Mouse (Mus musculus): ENCODE results near the gene Tnk2. TPM values are rescaled to one million over a fixed set of nuclear protein-coding genes. Genes with fewer than 3 reads are reported as not detected.

Gene Tnk2
- polyA plus RNA-seq, 1 experiment = 35.0 TPM

- TF ChIP-seq CEBPB (IDR thresholded peaks at IDR 0.05; ENCODE audit: insufficient read depth, poor library complexity, severe bottlenecking) (no peak), SRF (IDR thresholded peaks at IDR 0.05; ENCODE audit: control insufficient read depth, insufficient read length, low read depth) (no peak), TCF3 (IDR thresholded peaks at IDR 0.05; ENCODE audit: insufficient read length, low read depth) (no peak), REST (IDR thresholded peaks at IDR 0.05; ENCODE audit: insufficient read depth, insufficient read length) (no peak), E2F4 (IDR thresholded peaks at IDR 0.05; ENCODE audit: insufficient read depth) (no peak), MYOD1 (IDR thresholded peaks at IDR 0.05; ENCODE audit: control insufficient read depth in 1 of 3, insufficient read length in 2 of 3, low read depth in 2 of 3) (no peak), USF1 (IDR thresholded peaks at IDR 0.05; ENCODE audit: low read depth) (no peak), POLR2A (IDR thresholded peaks at IDR 0.05; ENCODE audit: insufficient read length, low read depth) (no peak), TCF12 (IDR thresholded peaks at IDR 0.05; ENCODE audit: insufficient read depth, poor library complexity, severe bottlenecking) (no peak), MAX (IDR thresholded peaks at IDR 0.05; ENCODE audit: low read depth) (no peak), POLR2AphosphoS2 (IDR thresholded peaks at IDR 0.05; ENCODE audit: insufficient read length, low read depth) (no peak), MYOG (IDR thresholded peaks at IDR 0.05; ENCODE audit: control insufficient read depth in 1 of 3, insufficient read depth in 1 of 3, insufficient read length in 2 of 3, low read depth in 2 of 3) (no peak)
- Histone ChIP-seq H3K4me3 (no peak overlapping the region), H3K27me3 (ENCODE audit: control insufficient read depth, insufficient read depth, insufficient read length) (no peaks in the 10 kb centered on the region), H3ac (ENCODE audit: control insufficient read depth, insufficient read length) (no peak overlapping the region), H3K79me2 (ENCODE audit: control insufficient read depth, insufficient read depth) (no peaks in the 10 kb centered on the region), H3K4me2 (ENCODE audit: low read depth) (no peak overlapping the region), H3K36me3 (ENCODE audit: control insufficient read depth, insufficient read depth) (peaks cover 3% of the 10 kb centered on the region)
These were observed 37.1 kb downstream of the Tnk2 start for GRCm38 (mm10) chr16:32680806-32681205.

DNA sequence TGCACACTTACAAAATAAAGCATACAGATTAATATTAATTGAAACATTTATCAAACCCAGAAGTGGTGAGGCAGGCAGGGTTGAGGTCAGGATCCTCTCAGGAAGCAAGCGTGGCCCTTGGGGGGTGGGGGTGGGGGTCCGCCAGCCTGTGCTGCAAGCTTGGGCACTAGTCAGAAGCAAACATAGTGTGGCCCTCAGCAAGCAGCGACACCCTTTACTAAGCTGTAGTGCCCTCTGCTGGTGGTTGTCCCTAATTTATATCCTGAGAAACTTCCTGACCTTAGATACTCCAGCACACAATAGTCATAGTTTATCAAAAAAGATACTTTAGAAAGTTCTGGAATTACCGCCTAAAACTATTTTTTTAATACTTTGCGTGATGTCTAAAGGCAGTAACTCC, 38.5 kb downstream of the Tnk2 start:
- TF ChIP-seq POLR2A (IDR thresholded peaks at IDR 0.05; ENCODE audit: insufficient read length, low read depth) (no peak), TCF12 (IDR thresholded peaks at IDR 0.05; ENCODE audit: insufficient read depth, poor library complexity, severe bottlenecking) (no peak), MAX (IDR thresholded peaks at IDR 0.05; ENCODE audit: low read depth) (no peak), E2F4 (IDR thresholded peaks at IDR 0.05; ENCODE audit: insufficient read depth) (no peak), REST (IDR thresholded peaks at IDR 0.05; ENCODE audit: insufficient read depth, insufficient read length) (no peak), USF1 (IDR thresholded peaks at IDR 0.05; ENCODE audit: low read depth) (no peak), CEBPB (IDR thresholded peaks at IDR 0.05; ENCODE audit: insufficient read depth, poor library complexity, severe bottlenecking) (no peak), TCF3 (IDR thresholded peaks at IDR 0.05; ENCODE audit: insufficient read length, low read depth) (no peak), MYOD1 (IDR thresholded peaks at IDR 0.05; ENCODE audit: control insufficient read depth in 1 of 3, insufficient read length in 2 of 3, low read depth in 2 of 3) (no peak), MYOG (IDR thresholded peaks at IDR 0.05; ENCODE audit: control insufficient read depth in 1 of 3, insufficient read depth in 1 of 3, insufficient read length in 2 of 3, low read depth in 2 of 3) (no peak), SRF (IDR thresholded peaks at IDR 0.05; ENCODE audit: control insufficient read depth, insufficient read length, low read depth) (no peak), POLR2AphosphoS2 (IDR thresholded peaks at IDR 0.05; ENCODE audit: insufficient read length, low read depth) (no peak)
- Histone ChIP-seq H3K27me3 (ENCODE audit: control insufficient read depth, insufficient read depth, insufficient read length) (no peaks in the 10 kb centered on the region), H3K36me3 (ENCODE audit: control insufficient read depth, insufficient read depth) (peaks cover 3% of the 10 kb centered on the region), H3K4me3 (no peak overlapping the region), H3ac (ENCODE audit: control insufficient read depth, insufficient read length) (no peak overlapping the region), H3K79me2 (ENCODE audit: control insufficient read depth, insufficient read depth) (no peaks in the 10 kb centered on the region), H3K4me2 (ENCODE audit: low read depth) (no peak overlapping the region)

DNA sequence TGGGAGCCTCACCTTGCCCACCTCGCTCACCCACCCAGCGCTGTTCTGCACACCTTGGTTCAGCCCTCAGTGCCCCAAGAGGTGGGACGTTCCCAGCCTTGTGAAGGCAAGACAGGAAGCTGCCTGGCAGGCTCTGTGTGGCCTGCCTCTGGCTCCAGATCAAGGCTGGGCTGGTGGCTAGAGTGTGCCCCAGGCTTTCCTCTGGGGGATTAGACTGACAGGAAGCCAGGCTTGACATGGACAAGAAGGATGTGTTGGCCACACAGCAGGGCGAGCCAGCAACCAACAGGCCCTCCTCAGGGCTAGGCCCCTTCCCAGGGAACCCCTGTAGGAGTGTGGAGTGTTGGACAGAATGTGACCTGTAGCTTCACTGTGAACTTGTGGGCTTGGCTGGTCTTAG, 39.2 kb downstream of the Tnk2 start:
- Histone ChIP-seq H3K4me3 (no peak overlapping the region), H3K4me2 (ENCODE audit: low read depth) (no peak overlapping the region), H3K27me3 (ENCODE audit: control insufficient read depth, insufficient read depth, insufficient read length) (no peaks in the 10 kb centered on the region), H3K79me2 (ENCODE audit: control insufficient read depth, insufficient read depth) (no peaks in the 10 kb centered on the region), H3K36me3 (ENCODE audit: control insufficient read depth, insufficient read depth) (peaks cover 3% of the 10 kb centered on the region), H3ac (ENCODE audit: control insufficient read depth, insufficient read length) (no peak overlapping the region)
- TF ChIP-seq POLR2AphosphoS2 (IDR thresholded peaks at IDR 0.05; ENCODE audit: insufficient read length, low read depth) (no peak), USF1 (IDR thresholded peaks at IDR 0.05; ENCODE audit: low read depth) (no peak), POLR2A (IDR thresholded peaks at IDR 0.05; ENCODE audit: insufficient read length, low read depth) (no peak), MYOG (IDR thresholded peaks at IDR 0.05; ENCODE audit: control insufficient read depth in 1 of 3, insufficient read depth in 1 of 3, insufficient read length in 2 of 3, low read depth in 2 of 3) (no peak), TCF3 (IDR thresholded peaks at IDR 0.05; ENCODE audit: insufficient read length, low read depth) (no peak), TCF12 (IDR thresholded peaks at IDR 0.05; ENCODE audit: insufficient read depth, poor library complexity, severe bottlenecking) (no peak), E2F4 (IDR thresholded peaks at IDR 0.05; ENCODE audit: insufficient read depth) (no peak), MYOD1 (IDR thresholded peaks at IDR 0.05; ENCODE audit: control insufficient read depth in 1 of 3, insufficient read length in 2 of 3, low read depth in 2 of 3) (no peak), CEBPB (IDR thresholded peaks at IDR 0.05; ENCODE audit: insufficient read depth, poor library complexity, severe bottlenecking) (no peak), REST (IDR thresholded peaks at IDR 0.05; ENCODE audit: insufficient read depth, insufficient read length) (no peak), SRF (IDR thresholded peaks at IDR 0.05; ENCODE audit: control insufficient read depth, insufficient read length, low read depth) (no peak), MAX (IDR thresholded peaks at IDR 0.05; ENCODE audit: low read depth) (no peak)

- H3K36me3 ChIP-seq (ENCODE audit: control insufficient read depth, insufficient read depth) = peaks cover 3% of the 10 kb centered on the region
- H3K79me2 ChIP-seq (ENCODE audit: control insufficient read depth, insufficient read depth) = no peaks in the 10 kb centered on the region
- H3K27me3 ChIP-seq (ENCODE audit: control insufficient read depth, insufficient read depth, insufficient read length) = no peaks in the 10 kb centered on the region
- H3K4me2 ChIP-seq (ENCODE audit: low read depth) = no peak overlapping the region
- no peak for TF ChIP-seq USF1 (IDR thresholded peaks at IDR 0.05; ENCODE audit: low read depth)
- TF ChIP-seq SRF (IDR thresholded peaks at IDR 0.05; ENCODE audit: control insufficient read depth, insufficient read length, low read depth) = no peak
- TF ChIP-seq CEBPB (IDR thresholded peaks at IDR 0.05; ENCODE audit: insufficient read depth, poor library complexity, severe bottlenecking) = no peak
- TF ChIP-seq TCF3 (IDR thresholded peaks at IDR 0.05; ENCODE audit: insufficient read length, low read depth) = no peak
- no peak for TF ChIP-seq TCF12 (IDR thresholded peaks at IDR 0.05; ENCODE audit: insufficient read depth, poor library complexity, severe bottlenecking)
- no peak for TF ChIP-seq POLR2A (IDR thresholded peaks at IDR 0.05; ENCODE audit: insufficient read length, low read depth)
- no peak for TF ChIP-seq MYOD1 (IDR thresholded peaks at IDR 0.05; ENCODE audit: control insufficient read depth in 1 of 3, insufficient read length in 2 of 3, low read depth in 2 of 3)
- no peak for TF ChIP-seq MYOG (IDR thresholded peaks at IDR 0.05; ENCODE audit: control insufficient read depth in 1 of 3, insufficient read depth in 1 of 3, insufficient read length in 2 of 3, low read depth in 2 of 3)
- TF ChIP-seq REST (IDR thresholded peaks at IDR 0.05; ENCODE audit: insufficient read depth, insufficient read length) = no peak
- no peak overlapping the region for H3K4me3 ChIP-seq
- H3ac ChIP-seq (ENCODE audit: control insufficient read depth, insufficient read length) = no peak overlapping the region
These were observed 39.7 kb downstream of the Tnk2 start for GRCm38 (mm10) chr16:32683343-32683742.

Data from myocyte (in vitro differentiated cells).